Mouse (Mus musculus): Measurements from ENCODE around the gene 1110008P14Rik. TPM values are rescaled to one million over a fixed set of nuclear protein-coding genes. Genes with fewer than 3 reads are reported as not detected.

The 1110008P14Rik gene
- 36.3 and 37.0 TPM in 2 replicates for polyA plus RNA-seq (2016; fragmentation: Nextera tagmentation; extraction: Ambion mirVana)

DNA sequence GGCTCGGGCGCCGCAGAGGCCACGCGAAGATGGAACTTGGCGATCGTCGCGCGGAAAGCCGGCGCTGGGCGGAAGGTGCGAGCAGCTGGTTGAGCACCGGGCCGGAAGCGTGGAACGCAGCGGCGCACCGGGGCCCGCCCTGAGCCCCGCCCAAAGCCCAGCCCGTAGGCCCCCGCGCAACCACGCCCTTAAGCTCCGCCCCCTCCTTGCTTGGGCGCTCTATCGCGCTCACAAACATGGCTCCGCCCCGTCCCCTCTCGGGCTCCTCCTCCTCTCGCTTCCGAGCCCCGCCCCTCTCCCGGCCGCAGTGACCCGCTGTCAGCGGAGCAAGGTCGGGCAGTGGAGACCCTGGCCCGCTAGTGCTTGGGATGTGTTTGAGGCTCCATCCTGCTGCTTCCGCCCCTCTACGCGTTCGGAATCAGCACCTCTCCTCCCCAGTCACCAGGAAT, at the start of gene 1110008P14Rik:
Gene 1110008P14Rik, minus strand, starts transcription at position 164 of the 449 bp plus-strand sequence.
- H3K4me1 ChIP-seq = peaks cover 24% of the 10 kb centered on the region
- H3K9me3 ChIP-seq (replicated peaks) = no peaks in the 10 kb centered on the region
- peak; percentile 93 for DNase-seq (ENCODE audit: low spot score)
- peak within 1 kb of the TSS; percentile 73 for H3K27ac ChIP-seq
- WGBS = under 1% methylated on average over 45 of the region's 47 CpGs
- H3K36me3 ChIP-seq = peaks cover 36% of the 10 kb centered on the region
- H3K4me3 ChIP-seq = peak within 1 kb of the TSS; percentile 73
- H3K27me3 ChIP-seq (ENCODE audit: low read depth, poor library complexity, severe bottlenecking) = peaks cover 23% of the 10 kb centered on the region

DNA sequence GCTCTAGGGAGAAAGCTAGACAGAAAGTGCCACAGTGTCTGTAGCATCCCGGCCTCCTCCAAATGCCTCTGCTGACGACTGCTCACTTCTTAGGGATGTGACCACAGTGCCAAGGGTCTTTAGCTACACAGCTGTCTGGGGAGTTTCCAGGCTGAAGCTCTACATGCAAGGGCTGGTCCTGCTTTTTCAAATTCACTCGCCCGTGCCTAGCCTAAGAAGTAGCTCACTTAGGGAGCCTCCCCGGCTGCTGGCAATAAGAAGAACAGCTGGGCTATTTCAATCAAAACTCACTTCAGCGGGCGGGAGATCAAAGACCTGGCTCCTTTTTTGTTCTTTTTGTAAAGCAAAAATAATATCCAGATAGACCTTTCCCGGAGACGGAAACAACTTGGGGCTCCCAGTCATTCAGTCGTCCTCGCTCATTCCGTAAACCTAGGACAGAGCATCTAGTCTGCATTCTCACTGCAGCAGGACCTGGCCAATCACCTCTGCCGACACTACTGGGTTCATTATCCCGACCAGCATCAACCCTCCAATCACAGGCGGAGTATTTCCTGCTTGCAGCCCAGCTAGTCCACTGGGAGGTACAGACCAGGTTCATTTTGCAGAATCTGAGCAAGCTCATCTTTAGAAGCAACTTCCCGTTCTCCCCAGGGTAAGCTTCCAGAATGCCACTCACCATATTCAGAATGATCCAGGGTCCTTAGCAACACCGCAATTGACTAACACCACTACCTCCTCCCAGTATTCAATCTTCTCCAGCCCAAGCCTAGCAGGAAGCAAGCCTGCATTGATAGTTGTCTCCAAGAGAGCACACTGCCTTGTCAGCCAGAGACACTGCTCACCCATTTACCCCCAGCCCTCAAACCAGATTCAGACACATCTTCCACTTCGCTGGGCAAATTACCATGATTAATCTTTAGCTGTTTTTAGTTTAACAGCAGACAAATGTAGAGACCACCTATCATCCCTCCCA, 49.3 kb upstream of the 1110008P14Rik start:
- Histone ChIP-seq H3K27me3 (ENCODE audit: low read depth, poor library complexity, severe bottlenecking) (no peaks in the 10 kb centered on the region), H3K27ac (peak overlapping the region; percentile 86), H3K4me1 (peaks cover 42% of the 10 kb centered on the region), H3K4me3 (peak overlapping the region; percentile 61), H3K36me3 (peaks cover 8% of the 10 kb centered on the region), H3K9me3 (replicated peaks) (no peaks in the 10 kb centered on the region)
- DNase-seq (ENCODE audit: low spot score) = peak; percentile 90
- 9% methylated on average over 18 of the region's 18 CpGs for WGBS

DNA sequence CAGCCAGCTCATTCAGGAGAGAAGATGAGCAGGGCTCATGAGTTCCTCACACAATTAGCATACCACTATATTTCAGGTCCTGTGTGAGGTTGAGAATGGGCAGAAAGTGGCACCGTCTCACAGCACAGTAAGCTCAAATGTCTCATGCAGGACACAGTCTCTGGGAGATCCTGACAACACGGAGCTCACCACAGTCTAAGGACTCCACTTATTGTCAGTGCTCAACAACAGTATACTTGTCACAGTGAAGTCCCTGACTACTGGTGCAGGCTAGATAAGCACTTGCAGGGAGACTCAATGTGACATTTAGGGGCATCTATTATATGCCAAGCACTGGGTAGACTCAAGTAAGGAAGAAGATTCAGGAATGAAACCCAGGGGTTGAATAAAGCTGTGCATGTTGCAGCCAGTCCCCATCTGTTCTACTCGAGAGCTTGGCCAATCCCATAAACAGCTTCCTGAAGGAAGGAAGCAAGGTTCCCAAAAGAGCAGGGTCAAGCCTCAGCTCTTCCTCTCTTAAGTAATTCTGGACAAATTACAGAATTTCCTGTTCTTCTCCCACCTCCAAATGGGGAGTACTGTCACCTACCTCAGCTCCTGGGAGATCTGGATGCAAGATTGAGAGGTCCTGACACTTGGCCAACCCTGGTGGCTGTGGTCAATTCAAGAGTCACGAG, 47.6 kb upstream of the 1110008P14Rik start:
- Histone ChIP-seq H3K36me3 (peaks cover 9% of the 10 kb centered on the region), H3K27me3 (ENCODE audit: low read depth, poor library complexity, severe bottlenecking) (no peaks in the 10 kb centered on the region), H3K4me1 (peaks cover 49% of the 10 kb centered on the region), H3K4me3 (no peak overlapping the region), H3K9me3 (replicated peaks) (no peaks in the 10 kb centered on the region), H3K27ac (peak overlapping the region; percentile 50; the same call in 1 of the 2 replicates)
- DNase-seq (ENCODE audit: low spot score) = no peak
- WGBS = 83% methylated on average over 4 of the region's 4 CpGs

DNA sequence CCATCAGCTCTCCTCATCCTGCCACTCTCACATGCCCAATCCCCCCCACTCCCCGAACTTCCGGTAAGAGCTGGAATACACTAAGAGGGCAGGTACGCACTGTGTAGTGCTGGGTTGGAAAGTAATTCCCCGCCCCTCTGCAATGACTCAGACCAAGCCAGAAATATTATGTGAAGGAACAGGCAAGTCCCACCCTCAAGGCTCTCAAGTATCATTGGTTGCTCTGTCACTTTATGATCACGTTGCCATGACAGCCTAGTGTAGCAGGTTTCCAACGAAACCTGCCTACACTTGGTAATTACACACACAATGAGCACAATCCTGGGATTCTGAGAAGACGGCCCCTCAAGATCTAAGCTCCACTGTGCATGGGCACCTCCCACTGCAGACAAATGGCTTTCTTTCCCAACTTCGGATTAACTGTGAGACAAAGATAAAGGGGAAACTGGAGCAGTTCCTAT, 46.6 kb upstream of the 1110008P14Rik start:
- Histone ChIP-seq H3K4me3 (peak overlapping the region; percentile 4; the same call in 1 of the 2 replicates), H3K27ac (peak overlapping the region; percentile 50; the same call in 1 of the 2 replicates), H3K4me1 (peaks cover 60% of the 10 kb centered on the region), H3K9me3 (replicated peaks) (no peaks in the 10 kb centered on the region), H3K27me3 (ENCODE audit: low read depth, poor library complexity, severe bottlenecking) (no peaks in the 10 kb centered on the region), H3K36me3 (peaks cover 9% of the 10 kb centered on the region)
- no peak for DNase-seq (ENCODE audit: low spot score)
- 71% methylated on average over 8 of the region's 8 CpGs for WGBS

DNA sequence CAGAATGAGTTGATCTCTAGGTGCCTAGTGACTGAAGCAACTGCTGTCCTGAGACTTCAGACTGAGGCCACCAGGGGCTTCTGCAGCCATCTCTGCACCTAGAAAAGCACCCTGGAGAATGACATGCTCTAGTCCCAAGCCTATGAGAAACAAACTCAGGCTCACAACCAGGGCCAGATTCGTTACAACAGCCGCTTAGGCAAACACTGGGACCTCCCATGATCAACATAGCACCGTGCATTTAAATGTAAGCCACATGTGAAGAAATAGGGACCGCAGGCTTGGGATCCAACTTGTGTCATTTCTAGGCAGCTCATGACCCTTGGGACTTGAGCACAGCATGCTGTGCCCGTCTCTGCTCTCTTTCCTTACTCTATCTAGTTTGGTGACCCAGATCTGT, 46.0 kb upstream of the 1110008P14Rik start:
- H3K4me1 ChIP-seq = peaks cover 66% of the 10 kb centered on the region
- WGBS = 86% methylated on average over 5 of the region's 5 CpGs
- H3K4me3 ChIP-seq = no peak overlapping the region; the same call in 1 of the 2 replicates
- no peak overlapping the region for H3K27ac ChIP-seq
- no peak for DNase-seq (ENCODE audit: low spot score)
- H3K9me3 ChIP-seq (replicated peaks) = no peaks in the 10 kb centered on the region
- H3K36me3 ChIP-seq = peaks cover 9% of the 10 kb centered on the region
- no peaks in the 10 kb centered on the region for H3K27me3 ChIP-seq (ENCODE audit: low read depth, poor library complexity, severe bottlenecking)

DNA sequence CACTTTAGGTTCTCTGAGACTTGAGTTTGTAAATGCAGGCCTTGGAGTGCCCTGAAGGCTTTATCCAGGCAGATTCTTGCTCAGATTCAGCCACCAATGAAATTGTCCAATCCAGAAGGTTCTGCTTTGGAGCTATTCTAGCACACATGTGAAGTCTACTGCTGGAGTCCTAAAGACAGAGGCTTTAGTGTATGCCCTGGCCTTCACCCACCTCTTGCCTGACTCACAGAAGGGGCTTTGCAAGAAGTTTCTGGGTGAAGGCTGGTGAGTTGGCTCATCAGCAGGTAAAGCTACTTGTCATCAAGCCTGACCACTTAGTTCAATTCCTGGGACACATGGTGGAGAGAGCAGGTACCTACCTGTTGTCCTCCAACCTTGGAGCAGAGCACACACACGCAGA, 44.4 kb upstream of the 1110008P14Rik start:
- H3K9me3 ChIP-seq (replicated peaks) = no peaks in the 10 kb centered on the region
- H3K4me1 ChIP-seq = peaks cover 65% of the 10 kb centered on the region
- DNase-seq (ENCODE audit: low spot score) = no peak
- H3K36me3 ChIP-seq = peaks cover 15% of the 10 kb centered on the region
- no peak overlapping the region for H3K4me3 ChIP-seq
- H3K27ac ChIP-seq = no peak overlapping the region
- H3K27me3 ChIP-seq (ENCODE audit: low read depth, poor library complexity, severe bottlenecking) = no peaks in the 10 kb centered on the region
- 96% methylated on average over 1 of the region's 1 CpGs for WGBS

DNA sequence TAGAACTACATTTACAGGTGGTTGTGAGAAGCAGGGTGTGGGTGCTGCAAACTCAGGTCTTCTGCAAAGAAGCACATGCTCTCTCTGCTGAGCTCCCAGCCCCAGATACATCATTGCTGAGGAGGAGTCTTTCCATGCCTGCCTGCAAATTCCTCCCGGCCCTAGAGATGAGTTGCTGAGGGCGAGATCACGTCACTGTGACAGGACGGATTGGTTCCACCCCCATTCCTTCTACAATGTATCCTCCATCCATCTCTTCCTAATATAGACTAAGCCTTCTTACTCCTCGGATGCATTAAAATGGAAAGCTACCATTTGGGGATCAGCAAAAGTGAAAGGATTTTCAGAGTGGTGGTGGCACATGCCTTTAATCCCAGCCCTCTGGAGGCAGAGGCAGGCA, 43.8 kb upstream of the 1110008P14Rik start:
- Histone ChIP-seq H3K9me3 (replicated peaks) (no peaks in the 10 kb centered on the region), H3K4me3 (no peak overlapping the region), H3K4me1 (peaks cover 62% of the 10 kb centered on the region), H3K27me3 (ENCODE audit: low read depth, poor library complexity, severe bottlenecking) (no peaks in the 10 kb centered on the region), H3K27ac (no peak overlapping the region), H3K36me3 (peaks cover 20% of the 10 kb centered on the region)
- 81% methylated on average over 5 of the region's 5 CpGs for WGBS
- no peak for DNase-seq (ENCODE audit: low spot score)

DNA sequence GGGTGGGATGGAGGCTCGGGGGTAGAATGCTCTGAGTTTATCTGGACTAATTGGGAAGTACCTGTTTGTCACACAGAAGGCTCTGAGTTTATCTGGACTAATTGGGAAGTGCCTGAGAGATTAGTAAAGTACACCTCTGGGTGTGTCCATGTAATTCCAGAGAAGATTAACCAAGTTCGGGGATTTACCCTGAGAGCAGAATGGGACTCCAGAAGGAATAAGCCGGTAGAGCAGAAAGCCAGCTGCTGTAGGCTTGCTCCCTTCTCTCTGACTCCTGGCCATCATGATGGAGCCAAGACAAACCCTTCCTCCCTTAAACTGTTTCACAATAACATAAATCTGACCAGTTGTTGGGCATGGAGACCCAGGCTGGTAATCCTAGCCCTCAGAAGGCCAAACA, 43.1 kb upstream of the 1110008P14Rik start:
- no peak overlapping the region for H3K4me3 ChIP-seq
- H3K4me1 ChIP-seq = peaks cover 54% of the 10 kb centered on the region
- no peaks in the 10 kb centered on the region for H3K27me3 ChIP-seq (ENCODE audit: low read depth, poor library complexity, severe bottlenecking)
- peaks cover 28% of the 10 kb centered on the region for H3K36me3 ChIP-seq
- no peaks in the 10 kb centered on the region for H3K9me3 ChIP-seq (replicated peaks)
- no peak for DNase-seq (ENCODE audit: low spot score)
- WGBS = 62% methylated on average over 3 of the region's 3 CpGs
- peak overlapping the region; percentile 71 for H3K27ac ChIP-seq

DNA sequence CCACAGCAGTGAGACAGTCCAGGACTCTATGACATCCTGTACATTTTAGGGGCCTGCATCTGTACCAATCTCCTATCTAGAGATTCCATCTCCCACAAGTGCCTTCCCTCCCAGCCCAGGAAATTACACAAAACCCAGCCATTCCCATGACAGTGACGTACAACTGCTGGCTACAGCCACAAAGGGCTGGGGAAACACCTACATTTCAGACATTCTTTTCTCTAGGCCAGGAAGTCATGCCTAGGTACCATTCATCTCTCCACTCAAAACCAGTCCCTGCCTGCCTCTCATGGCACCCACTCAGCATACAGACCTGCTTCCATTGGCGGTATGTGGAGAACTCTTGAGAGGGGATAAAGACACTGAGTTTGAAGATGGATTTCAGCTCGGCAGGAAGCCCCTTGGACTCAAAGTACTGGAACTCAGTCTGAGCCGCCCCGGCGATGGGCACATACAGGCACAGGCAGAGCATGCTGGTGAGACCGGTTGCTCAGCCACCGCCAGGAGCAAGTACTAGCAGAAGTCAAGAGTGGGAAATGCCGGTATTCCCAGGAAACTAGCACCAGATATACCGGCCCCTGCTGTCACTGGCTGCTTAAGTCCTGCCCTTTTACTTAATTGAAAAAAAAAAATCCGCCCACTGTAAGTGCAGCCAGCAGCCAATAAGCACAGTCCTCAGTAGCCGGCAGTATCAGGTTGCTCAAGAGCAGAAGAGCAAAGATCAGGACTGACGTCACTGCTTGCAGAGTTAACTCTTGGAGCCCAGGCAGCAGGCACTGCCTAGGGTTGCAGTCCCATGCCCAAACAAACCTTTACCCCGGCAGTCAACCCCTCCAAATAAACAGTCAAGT, 42.0 kb upstream of the 1110008P14Rik start:
- Histone ChIP-seq H3K9me3 (replicated peaks) (no peaks in the 10 kb centered on the region), H3K27ac (peak overlapping the region; percentile 71), H3K4me3 (peak overlapping the region; percentile 50), H3K36me3 (peaks cover 39% of the 10 kb centered on the region), H3K27me3 (ENCODE audit: low read depth, poor library complexity, severe bottlenecking) (no peaks in the 10 kb centered on the region), H3K4me1 (peaks cover 46% of the 10 kb centered on the region)
- WGBS = 1% methylated on average over 14 of the region's 14 CpGs
- DNase-seq (ENCODE audit: low spot score) = peak; percentile 69

DNA sequence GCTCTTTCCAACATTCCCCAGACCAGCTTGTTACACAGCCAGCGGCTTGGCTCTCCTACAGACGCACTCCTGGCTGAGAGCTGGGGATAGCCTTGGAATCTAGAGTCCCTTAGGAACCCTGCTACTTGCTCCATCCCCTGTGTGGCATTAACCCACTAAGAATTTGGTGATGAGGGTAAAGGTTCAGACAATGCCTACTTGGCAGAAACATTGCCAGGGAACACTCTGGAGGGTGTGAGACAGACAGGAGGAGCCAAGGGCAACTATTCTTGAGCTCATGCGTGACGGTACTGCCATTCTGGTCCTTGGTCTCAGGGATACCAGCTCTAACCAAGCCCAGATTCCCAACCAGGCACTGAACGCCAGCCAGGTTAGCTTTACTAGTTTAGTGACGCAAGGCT, 40.1 kb upstream of the 1110008P14Rik start:
- 95% methylated on average over 6 of the region's 6 CpGs for WGBS
- no peaks in the 10 kb centered on the region for H3K27me3 ChIP-seq (ENCODE audit: low read depth, poor library complexity, severe bottlenecking)
- no peak overlapping the region for H3K4me3 ChIP-seq
- peaks cover 57% of the 10 kb centered on the region for H3K36me3 ChIP-seq
- DNase-seq (ENCODE audit: low spot score) = no peak
- H3K9me3 ChIP-seq (replicated peaks) = no peaks in the 10 kb centered on the region
- peaks cover 36% of the 10 kb centered on the region for H3K4me1 ChIP-seq
- peak overlapping the region; percentile 32; the same call in 1 of the 2 replicates for H3K27ac ChIP-seq

DNA sequence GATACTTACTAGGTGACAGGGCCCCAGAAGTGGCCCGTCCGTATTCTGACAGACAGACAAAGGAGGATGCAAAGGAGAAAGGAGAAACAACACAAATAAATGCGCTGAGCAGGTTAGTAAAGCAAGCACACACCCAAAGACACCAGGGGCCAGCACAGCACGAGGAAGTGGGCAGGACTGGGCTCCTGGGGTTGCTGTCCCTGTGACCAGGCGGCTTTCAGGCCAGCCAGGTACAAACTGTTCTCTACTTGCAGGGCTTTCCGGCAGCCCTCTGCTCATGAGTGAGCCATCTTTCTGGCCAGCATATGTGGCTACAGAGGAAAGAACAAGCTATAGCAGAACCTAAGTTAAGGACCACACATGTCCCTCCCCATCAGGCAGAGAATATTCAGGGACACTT, 38.9 kb upstream of the 1110008P14Rik start:
- H3K27ac ChIP-seq = no peak overlapping the region
- H3K4me1 ChIP-seq = peaks cover 34% of the 10 kb centered on the region
- no peak for DNase-seq (ENCODE audit: low spot score)
- no peak overlapping the region for H3K4me3 ChIP-seq
- peaks cover 61% of the 10 kb centered on the region for H3K36me3 ChIP-seq
- H3K27me3 ChIP-seq (ENCODE audit: low read depth, poor library complexity, severe bottlenecking) = no peaks in the 10 kb centered on the region
- 86% methylated on average over 6 of the region's 6 CpGs for WGBS
- H3K9me3 ChIP-seq (replicated peaks) = no peaks in the 10 kb centered on the region

DNA sequence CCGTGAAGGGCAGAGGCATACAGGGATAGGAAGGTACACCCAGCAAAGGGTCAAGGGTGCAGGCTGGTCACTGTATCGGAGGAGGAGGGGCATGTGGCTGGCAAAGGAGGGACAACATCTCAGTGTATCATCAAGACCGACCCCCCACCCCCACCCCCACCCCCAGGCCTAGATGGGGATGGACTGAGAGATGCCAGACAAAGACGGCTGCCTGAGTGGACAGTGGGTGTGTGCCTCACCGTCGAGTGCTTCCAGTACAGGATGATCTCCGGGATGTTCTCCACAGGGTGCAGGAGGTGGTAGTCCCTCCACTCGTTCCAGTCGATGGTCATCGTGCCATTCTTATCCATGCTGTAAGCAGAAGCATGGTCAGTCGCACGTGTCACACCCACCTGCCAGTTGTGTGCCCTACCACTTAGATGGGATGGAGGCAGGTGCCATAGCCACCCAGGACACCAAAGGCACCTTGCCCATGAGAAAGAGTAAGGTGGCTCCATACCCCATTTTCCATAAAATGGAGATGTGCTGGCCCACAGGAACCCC, 38.4 kb upstream of the 1110008P14Rik start:
- Histone ChIP-seq H3K27me3 (ENCODE audit: low read depth, poor library complexity, severe bottlenecking) (no peaks in the 10 kb centered on the region), H3K36me3 (peaks cover 66% of the 10 kb centered on the region), H3K4me3 (no peak overlapping the region), H3K4me1 (peaks cover 34% of the 10 kb centered on the region), H3K9me3 (replicated peaks) (no peaks in the 10 kb centered on the region), H3K27ac (0 out of 2 replicates have a peak overlapping the region, but pooled peaks have one; percentile 12)
- 91% methylated on average over 12 of the region's 12 CpGs for WGBS
- DNase-seq (ENCODE audit: low spot score) = no peak

Measured in limb, embryonic 10.5 days (tissue).